In the genomic region with DNA sequence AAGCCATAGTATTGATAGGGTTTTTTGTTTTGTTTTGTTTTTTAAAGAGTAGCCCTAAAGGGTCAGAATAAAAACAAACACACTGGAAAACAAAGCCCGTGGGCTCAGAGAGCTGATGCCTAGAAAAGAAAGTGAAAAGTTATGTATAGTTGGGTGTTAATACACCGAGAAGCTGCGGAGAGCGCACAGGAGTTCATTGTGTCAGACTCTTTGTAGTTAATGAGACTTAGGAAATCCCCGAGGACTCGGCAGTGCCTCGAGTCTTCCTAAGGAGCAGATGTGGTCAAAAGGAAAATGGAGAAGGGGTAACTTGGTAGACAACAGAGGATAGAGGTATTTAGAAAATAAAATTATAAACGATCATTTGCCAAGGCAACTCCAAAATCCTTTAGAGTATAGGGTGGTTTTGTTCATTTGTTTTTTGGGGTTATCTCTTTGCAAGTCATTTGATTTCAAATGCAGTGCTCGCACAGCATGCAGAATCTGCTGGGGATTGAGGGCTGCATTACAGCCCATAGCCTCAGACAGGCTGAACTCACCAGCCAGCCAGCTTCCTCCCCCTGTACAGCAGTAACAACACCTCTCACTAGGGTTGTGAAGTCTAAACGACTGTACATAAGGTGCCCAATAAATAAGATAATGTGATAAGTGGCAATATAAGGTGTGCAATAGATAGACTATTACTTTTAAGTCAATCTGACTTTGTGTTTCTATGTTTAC, we compare ENCODE assay signal across 8 mouse cellular contexts. TPM values are rescaled to one million over a fixed set of nuclear protein-coding genes. Genes with fewer than 3 reads are reported as not detected.
A peak's percentile ranks its signal among the peaks of the same experiment; 100 is the strongest.
DNase-seq lines count a peak whose midpoint lies in the region; ATAC-seq and TF ChIP-seq lines count a peak whose summit lies in the region.

No protein-coding gene starts in this region.

- no peak for TF ChIP-seq CTCF in hindbrain, postnatal 0 days (IDR thresholded peaks at IDR 0.05; ENCODE audit: low read depth)

- H3K9ac ChIP-seq in kidney, embryonic 16.5 days (replicated peaks; ENCODE audit: low read length): peak overlapping the region; percentile 69
- peak overlapping the region; percentile 58 for H3K9ac ChIP-seq in hindbrain, postnatal 0 days (replicated peaks; ENCODE audit: low read length)
- peak overlapping the region; percentile 78 for H3K9ac ChIP-seq in midbrain, embryonic 16.5 days (ENCODE audit: low read depth, low read length)

- peak overlapping the region; percentile 95 for H3K4me2 ChIP-seq in kidney, embryonic 16.5 days (replicated peaks; ENCODE audit: low read depth, low read length)
- peak overlapping the region; percentile 94 for H3K4me2 ChIP-seq in hindbrain, postnatal 0 days (ENCODE audit: low read depth, low read length)
- peak overlapping the region; percentile 96 for H3K4me2 ChIP-seq in midbrain, embryonic 16.5 days (ENCODE audit: low read length)

- H3K9me3 ChIP-seq in kidney, embryonic 16.5 days (ENCODE audit: low read length): no peaks in the 10 kb centered on the region
- H3K9me3 ChIP-seq in hindbrain, postnatal 0 days (ENCODE audit: low read length): no peaks in the 10 kb centered on the region
- H3K9me3 ChIP-seq in midbrain, embryonic 16.5 days (replicated peaks; ENCODE audit: control insufficient read depth, low read length, poor library complexity, severe bottlenecking): no peaks in the 10 kb centered on the region

- peaks cover 11% of the 10 kb centered on the region; the same call in 1 of the 2 replicates for H3K36me3 ChIP-seq in kidney, embryonic 16.5 days (ENCODE audit: insufficient read depth, low read length)
- no peaks in the 10 kb centered on the region for H3K36me3 ChIP-seq in hindbrain, postnatal 0 days (ENCODE audit: insufficient read depth, low read length)
- no peaks in the 10 kb centered on the region for H3K36me3 ChIP-seq in midbrain, embryonic 16.5 days (ENCODE audit: control insufficient read depth, insufficient read depth, low read length)

- intact Hi-C loops in left cerebral cortex, postnatal 36 days (cut with DNase I): no loop called here

- peak overlapping the region; percentile 54 for H3K4me3 ChIP-seq in kidney, embryonic 16.5 days (ENCODE audit: low read length)
- peak overlapping the region; percentile 49 for H3K4me3 ChIP-seq in hindbrain, postnatal 0 days (ENCODE audit: low read length)
- H3K4me3 ChIP-seq in midbrain, embryonic 16.5 days (ENCODE audit: low read depth, low read length): peak overlapping the region; percentile 51

- DNase-seq in kidney, postnatal 10 days: no peak
- DNase-seq in embryo, embryonic 10.5 days (ENCODE audit: low spot score): peak; percentile 58
- DNase-seq in hindbrain, postnatal 0 days (ENCODE audit: low spot score): peak; percentile 18
- DNase-seq in spleen, postnatal 14 days (ENCODE audit: low spot score in 2 of 2): no peak
- no peak for DNase-seq in left cerebral cortex, postnatal 36 days (ENCODE audit: low spot score in 2 of 2)

- no peak for ATAC-seq in kidney, embryonic 16.5 days (ENCODE audit: low FRiP score, low TSS enrichment)
- ATAC-seq in hindbrain, postnatal 0 days: no peak
- ATAC-seq in midbrain, embryonic 16.5 days: no peak
- no peak; the same call in 1 of the 2 replicates for ATAC-seq in granulocyte monocyte progenitor cell, adult 5-6 weeks (replicated peaks; ENCODE audit: poor library complexity, severe bottlenecking)

- H3K27me3 ChIP-seq in kidney, embryonic 16.5 days (ENCODE audit: insufficient read depth, low read length): no peaks in the 10 kb centered on the region
- H3K27me3 ChIP-seq in hindbrain, postnatal 0 days (ENCODE audit: insufficient read depth, low read length): no peaks in the 10 kb centered on the region
- H3K27me3 ChIP-seq in midbrain, embryonic 16.5 days (ENCODE audit: control insufficient read depth, insufficient read depth, low read depth, low read length): no peaks in the 10 kb centered on the region

- no peak overlapping the region for H3K27ac ChIP-seq in kidney, embryonic 16.5 days (ENCODE audit: low read length)
- no peak overlapping the region for H3K27ac ChIP-seq in hindbrain, postnatal 0 days
- H3K27ac ChIP-seq in midbrain, embryonic 16.5 days (ENCODE audit: low read length): no peak overlapping the region

- H3K4me1 ChIP-seq in kidney, embryonic 16.5 days (ENCODE audit: insufficient read depth, low read length): peaks cover 14% of the 10 kb centered on the region; the same call in 1 of the 2 replicates
- no peaks in the 10 kb centered on the region for H3K4me1 ChIP-seq in hindbrain, postnatal 0 days (ENCODE audit: insufficient read depth, low read length)
- peaks cover 8% of the 10 kb centered on the region for H3K4me1 ChIP-seq in midbrain, embryonic 16.5 days (ENCODE audit: control insufficient read depth, insufficient read depth, low read length)

- 10% methylated on average over 10 of the region's 10 CpGs for WGBS in kidney, embryonic 16.5 days
- 3% methylated on average over 10 of the region's 10 CpGs for whole genome bisulfite sequencing in hindbrain, postnatal 0 days
- WGBS in midbrain, embryonic 16.5 days: 2% methylated on average over 10 of the region's 10 CpGs

RNA-seq across cellular contexts. Expression of a gene that starts 18.1 kb away (rescaled TPM):
- polyA plus RNA-seq in kidney, embryonic 16.5 days (2015; fragmentation: Nextera tagmentation; extraction: Ambion mirVana): 90.4 and 93.7 TPM in 2 replicates
- 12.5 and 12.6 TPM in 2 replicates for total RNA-seq in hindbrain, postnatal 0 days (2014; rRNA removed)
- polyA plus RNA-seq in hindbrain, postnatal 0 days (2015; fragmentation: Nextera tagmentation; extraction: Ambion mirVana): 8.4 and 9.4 TPM in 2 replicates
- polyA plus RNA-seq in midbrain, embryonic 16.5 days (2015; fragmentation: Nextera tagmentation; extraction: Ambion mirVana): 7.4 and 8.2 TPM in 2 replicates
- total RNA-seq in granulocyte monocyte progenitor cell, adult 5-6 weeks (2014; fragmentation: Nextera tagmentation): 80.0 and 87.9 TPM in 2 replicates
- 33.9 and 48.5 TPM in 2 replicates for total RNA-seq in granulocyte monocyte progenitor cell, adult 5-6 weeks (2017)
- 1 to 10 TPM in 1 of 2 experiments, under 1 TPM in 1; 0.99 to 1.2 TPM for total RNA-seq in left cerebral cortex, postnatal 36 days (2021)

Comparison
In these comparisons a context has a peak if more than half of its experiments do, and no peak if none do; other contexts are left out.
1. DNase-seq: peak in embryo, embryonic 10.5 days (single experiment) and hindbrain, postnatal 0 days (single experiment); none in kidney, postnatal 10 days (single experiment), spleen, postnatal 14 days (0 of 2) and left cerebral cortex, postnatal 36 days (0 of 2).
2. Peak in every context shown above with its lines, with median percentiles within 50 percentile points of each other: H3K4me2 ChIP-seq, H3K4me3 ChIP-seq and H3K9ac ChIP-seq.